Mouse (Mus musculus) megakaryocyte, adult 5-6 weeks (primary cell): ENCODE measurements around the gene Cd163. TPM values are rescaled to one million over a fixed set of nuclear protein-coding genes. Genes with fewer than 3 reads are reported as not detected.

Source experiments
- ATAC-seq: 2 replicates; pipeline ENCODE4 v1.8.0; 2016; ENCODE audit warnings: mild to moderate bottlenecking, inconsistent platforms; ENCODE audit not compliant: poor library complexity, severe bottlenecking
- total RNA-seq, 2 experiments: library from RNA; stranded (forward) in 1 of 2; stranded (reverse) in 1 of 2; fragments of 153-499, 151-499 nt in 1 of 2; fragments of 221-1000, 200-1000 nt in 1 of 2; gene quantifications; 2 replicates each; pipeline versions ENCODE4 v1.2.3 to v1.2.4; 2015 to 2017

Gene Cd163
- total RNA-seq, 2 experiments from 2014 or later: 2.2 to 4.0 TPM

GRCm38 (mm10) chr6:124358953-124359352 lies 54.5 kb downstream of the Cd163 start:
- peak; percentile 82 for ATAC-seq

GRCm38 (mm10) chr6:124360549-124360948 lies 56.1 kb downstream of the Cd163 start:
- peak; percentile 29; the same call in 1 of the 2 replicates for ATAC-seq

- ATAC-seq: no peak; the same call in 1 of the 2 replicates
Measured at GRCm38 (mm10) chr6:124364328-124364727, 59.9 kb downstream of the Cd163 start.

- peak; percentile 56 for ATAC-seq
Measured at GRCm38 (mm10) chr6:124373584-124374206, 69.2 kb downstream of the Cd163 start.

GRCm38 (mm10) chr6:124374683-124375082 lies 70.2 kb downstream of the Cd163 start:
- ATAC-seq: no peak

- peak; percentile 78 for ATAC-seq
Measured at GRCm38 (mm10) chr6:124375435-124375884, 71.0 kb downstream of the Cd163 start.

GRCm38 (mm10) chr6:124376311-124376710 lies 71.9 kb downstream of the Cd163 start:
- no peak for ATAC-seq

GRCm38 (mm10) chr6:124377494-124378255 lies 73.2 kb downstream of the Cd163 start:
- ATAC-seq: no peak

GRCm38 (mm10) chr6:124379331-124379730 lies 74.9 kb downstream of the Cd163 start:
- peak; percentile 43 for ATAC-seq

Other genes with a start within 250 kb of the Cd163 start
- not detected in 2 replicates for gene Vmn2r27, start 72.8 kb upstream of the Cd163 start, total RNA-seq (2015)
- gene Vmn2r27, start 72.8 kb upstream of the Cd163 start, total RNA-seq (2017): not detected in 2 replicates
- 16.1 and 16.8 TPM in 2 replicates for gene Pex5, start 110.4 kb downstream of the Cd163 start, total RNA-seq (2015)
- 17.7 and 18.4 TPM in 2 replicates for gene Pex5, start 110.4 kb downstream of the Cd163 start, total RNA-seq (2017)
- gene Clstn3, start 160.1 kb downstream of the Cd163 start, total RNA-seq (2015): 0.11 and 1.2 TPM in 2 replicates
- gene Clstn3, start 160.1 kb downstream of the Cd163 start, total RNA-seq (2017): 0.51 and 0.73 TPM in 2 replicates
- 9.2 and 11.8 TPM in 2 replicates for gene C1rl, start 188.5 kb downstream of the Cd163 start, total RNA-seq (2015)
- 15.1 and 15.9 TPM in 2 replicates for gene C1rl, start 188.5 kb downstream of the Cd163 start, total RNA-seq (2017)
- gene C1ra, start 207.7 kb downstream of the Cd163 start, total RNA-seq (2015): 4.7 and 4.8 TPM in 2 replicates
- gene C1ra, start 207.7 kb downstream of the Cd163 start, total RNA-seq (2017): 3.4 and 3.8 TPM in 2 replicates
- 0.14 TPM in 1 of 2 replicates, not detected in the other for gene C1s1, start 237.7 kb downstream of the Cd163 start, total RNA-seq (2015)
- gene C1s1, start 237.7 kb downstream of the Cd163 start, total RNA-seq (2017): 0.28 and 1.0 TPM in 2 replicates